Mouse (Mus musculus) monocyte, adult 5-6 weeks (primary cell): ENCODE data around the gene Tenm4. TPM values are rescaled to one million over a fixed set of nuclear protein-coding genes. Genes with fewer than 3 reads are reported as not detected.

Experiments
- ATAC-seq: fragments of 153-309, 156-312 bp; replicated peaks from 2 replicates; pipeline ENCODE4 v1.8.0; 2017; ENCODE audit warnings: mild to moderate bottlenecking; ENCODE audit not compliant: low TSS enrichment, insufficient number of reproducible peaks, severe bottlenecking, poor library complexity, low FRiP score
- total RNA-seq: library from RNA; stranded (forward); fragments of 200-1000, 200-491, 200-594 nt; gene quantifications from 3 replicates; pipeline ENCODE4 v1.2.3, GENCODE M21; 2017

Tenm4 gene
- total RNA-seq, 1 experiment from 2014 or later = 0.38 TPM

DNA sequence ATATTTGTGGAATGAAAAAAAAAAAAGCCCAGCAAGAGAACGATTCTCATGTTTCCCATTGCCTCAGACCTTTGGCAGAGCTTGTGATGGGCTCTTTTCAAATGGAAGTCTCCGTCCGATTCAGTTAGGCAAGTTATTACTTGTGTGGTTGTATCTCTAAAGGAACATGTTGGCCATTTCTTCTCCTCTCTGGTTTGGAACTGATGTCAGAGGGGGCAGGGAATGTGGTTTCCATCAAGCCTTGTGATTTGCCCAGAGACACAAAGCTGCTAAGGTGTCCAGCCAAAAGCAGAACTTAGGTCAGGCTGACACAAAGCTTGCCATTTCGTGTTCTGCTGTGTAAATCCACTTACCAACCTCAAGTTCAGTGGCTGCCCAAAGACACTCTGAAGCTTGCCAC is 10.7 kb downstream of the Tenm4 start:
- no peak for ATAC-seq

DNA sequence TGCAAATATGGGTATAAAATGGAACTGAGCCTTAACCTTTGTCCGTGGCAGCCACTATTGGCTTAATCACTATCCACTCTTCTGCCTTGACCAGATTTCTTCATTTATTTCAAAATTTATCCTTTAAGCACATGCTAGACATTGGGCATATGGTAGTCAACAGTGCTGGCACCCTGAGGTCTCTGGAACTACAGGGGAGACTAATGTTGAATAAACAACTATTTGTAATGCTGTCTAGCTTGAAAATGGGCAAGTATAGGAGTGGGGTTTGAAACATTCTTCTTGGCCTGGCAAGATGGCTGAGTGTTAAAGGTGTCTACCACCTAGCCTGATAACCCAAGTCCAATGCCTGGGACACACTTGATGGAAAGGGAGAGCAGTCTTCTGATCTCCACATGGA is 12.1 kb downstream of the Tenm4 start:
- no peak for ATAC-seq

DNA sequence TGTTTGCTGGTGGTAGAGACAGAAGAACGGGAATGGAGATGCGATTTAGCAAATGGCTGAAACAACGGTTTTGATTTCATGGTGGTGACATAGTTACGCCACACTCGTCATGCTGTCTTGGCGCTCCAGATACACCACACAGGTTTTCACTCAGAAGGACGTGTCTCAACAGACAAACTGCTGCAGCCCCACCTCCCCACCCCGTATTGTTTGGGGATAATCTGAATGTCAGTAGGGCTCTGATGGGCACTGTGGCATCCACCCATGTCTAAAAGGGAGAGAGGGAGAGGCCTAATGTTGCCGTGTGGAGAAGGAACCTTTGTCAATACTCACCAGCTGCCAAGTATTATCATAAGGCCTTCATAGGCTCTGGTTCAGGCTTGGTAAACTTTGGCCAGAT is 14.4 kb downstream of the Tenm4 start:
- no peak for ATAC-seq

DNA sequence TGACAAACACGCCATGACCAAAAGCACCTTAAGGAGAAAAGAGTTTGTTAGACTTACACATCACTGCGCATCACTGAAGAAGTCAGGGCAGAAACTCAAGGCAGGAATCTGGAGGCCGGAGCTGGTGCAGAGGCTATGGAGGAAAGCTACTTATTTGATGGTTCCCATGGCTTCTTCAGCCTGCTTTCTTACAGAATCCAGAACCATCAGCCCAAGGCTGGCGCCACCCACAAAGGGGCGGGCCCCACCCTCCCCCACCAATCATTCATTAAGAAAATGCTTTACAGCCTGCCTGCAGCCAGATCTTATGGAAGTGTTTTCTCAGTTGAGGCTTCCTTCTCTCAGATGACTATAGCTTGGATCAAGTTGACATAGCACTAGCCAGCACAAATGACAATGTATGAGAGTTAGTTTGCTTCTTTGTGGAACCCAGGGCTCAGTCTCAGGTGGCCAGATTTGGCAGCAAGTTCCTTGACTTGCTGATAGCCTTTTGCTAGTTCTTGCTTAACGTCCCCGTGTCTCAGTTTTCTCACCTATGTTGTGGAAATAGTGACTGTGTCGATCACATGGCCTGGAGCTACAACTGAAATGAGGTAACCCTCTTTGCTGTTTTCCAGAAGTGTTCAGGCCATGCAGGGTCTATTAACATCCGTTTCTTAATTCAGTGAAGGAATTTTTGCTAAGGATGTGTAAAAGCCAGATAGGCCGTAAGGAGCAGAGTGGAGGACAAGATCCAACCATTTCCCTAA is 32.9 kb downstream of the Tenm4 start:
- no peak for ATAC-seq

DNA sequence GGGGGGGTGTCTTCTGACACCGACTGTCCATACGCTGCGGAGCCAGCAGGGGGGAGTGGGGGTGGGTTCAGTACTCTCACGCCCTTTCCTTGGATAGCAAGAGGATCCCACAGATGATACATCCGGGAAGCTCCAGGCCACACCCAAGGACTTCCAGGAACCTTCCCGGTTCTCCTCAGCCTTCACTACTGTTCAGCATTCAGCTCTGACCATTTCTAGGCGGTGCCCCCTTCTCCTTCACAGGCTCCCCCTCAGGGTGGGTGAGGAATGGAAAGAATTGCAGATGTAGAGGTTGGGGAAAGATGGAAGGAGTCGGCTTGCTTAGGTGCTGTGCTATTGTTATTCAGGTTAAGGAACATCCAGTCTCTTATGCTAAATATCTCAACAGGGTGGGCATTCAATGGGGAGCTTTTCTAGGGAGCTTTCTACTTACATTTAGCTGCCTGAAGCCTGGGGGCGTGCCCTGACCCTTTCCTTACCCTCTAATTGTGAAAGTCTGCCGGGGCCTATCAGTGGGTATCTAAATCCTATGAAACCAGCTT is 33.8 kb downstream of the Tenm4 start:
- no peak for ATAC-seq

DNA sequence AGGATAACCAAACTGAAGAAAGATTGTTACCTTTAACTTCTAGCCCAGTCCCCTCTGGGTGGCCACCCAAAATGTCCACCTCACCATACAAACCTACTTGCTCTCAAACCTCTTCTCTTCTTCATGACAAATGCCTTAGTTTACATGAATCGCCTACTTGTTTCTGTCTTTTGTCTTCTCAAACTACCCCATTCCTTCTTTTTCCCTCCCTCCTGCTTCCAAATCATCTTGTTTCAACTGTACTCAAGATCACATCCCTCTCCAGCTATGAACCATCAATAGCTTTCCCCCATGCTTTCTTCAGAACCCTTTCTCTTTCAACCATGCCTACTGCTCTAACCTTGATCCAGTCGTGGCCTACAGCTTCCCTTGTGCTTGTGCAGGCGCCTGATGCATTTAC is 36.0 kb downstream of the Tenm4 start:
- ATAC-seq = no peak

DNA sequence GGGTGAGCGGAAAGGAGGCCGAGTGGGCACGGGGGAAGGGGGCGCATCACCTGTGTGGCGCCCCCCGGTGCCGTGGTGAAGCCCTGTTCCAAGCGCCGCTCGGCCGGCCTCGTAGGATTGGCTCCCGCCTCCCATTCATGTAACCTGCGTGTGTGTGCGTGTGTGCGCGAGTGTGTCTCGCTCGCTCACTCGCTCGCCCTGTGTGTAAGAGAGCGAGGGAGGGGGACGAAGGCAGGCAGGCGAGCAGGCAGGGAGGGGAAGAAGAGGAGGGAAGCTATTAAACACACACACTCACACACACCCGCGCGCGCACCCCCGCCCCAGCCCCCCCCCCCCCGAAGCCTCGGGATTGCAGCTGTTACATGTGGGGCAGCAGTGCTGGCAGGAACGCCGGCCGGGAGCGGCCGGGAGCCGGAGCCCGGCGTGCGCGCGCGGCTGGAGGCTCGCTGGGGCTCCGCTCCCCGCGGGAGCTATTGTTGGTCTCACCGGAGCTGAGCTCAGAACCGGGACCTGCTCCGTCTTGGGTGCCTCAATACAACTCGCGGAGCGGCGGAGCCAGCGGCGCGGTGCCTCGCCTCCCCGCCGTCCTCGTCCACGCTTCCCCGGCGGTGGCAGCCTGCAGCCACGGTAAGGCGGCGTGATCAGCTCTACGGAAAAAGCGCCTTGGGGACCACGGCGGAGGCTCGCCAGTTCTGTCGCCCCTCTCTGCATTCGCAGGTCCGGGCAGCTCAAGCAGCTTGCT is 38.9 kb downstream of the Tenm4 start:
- no peak for ATAC-seq

DNA sequence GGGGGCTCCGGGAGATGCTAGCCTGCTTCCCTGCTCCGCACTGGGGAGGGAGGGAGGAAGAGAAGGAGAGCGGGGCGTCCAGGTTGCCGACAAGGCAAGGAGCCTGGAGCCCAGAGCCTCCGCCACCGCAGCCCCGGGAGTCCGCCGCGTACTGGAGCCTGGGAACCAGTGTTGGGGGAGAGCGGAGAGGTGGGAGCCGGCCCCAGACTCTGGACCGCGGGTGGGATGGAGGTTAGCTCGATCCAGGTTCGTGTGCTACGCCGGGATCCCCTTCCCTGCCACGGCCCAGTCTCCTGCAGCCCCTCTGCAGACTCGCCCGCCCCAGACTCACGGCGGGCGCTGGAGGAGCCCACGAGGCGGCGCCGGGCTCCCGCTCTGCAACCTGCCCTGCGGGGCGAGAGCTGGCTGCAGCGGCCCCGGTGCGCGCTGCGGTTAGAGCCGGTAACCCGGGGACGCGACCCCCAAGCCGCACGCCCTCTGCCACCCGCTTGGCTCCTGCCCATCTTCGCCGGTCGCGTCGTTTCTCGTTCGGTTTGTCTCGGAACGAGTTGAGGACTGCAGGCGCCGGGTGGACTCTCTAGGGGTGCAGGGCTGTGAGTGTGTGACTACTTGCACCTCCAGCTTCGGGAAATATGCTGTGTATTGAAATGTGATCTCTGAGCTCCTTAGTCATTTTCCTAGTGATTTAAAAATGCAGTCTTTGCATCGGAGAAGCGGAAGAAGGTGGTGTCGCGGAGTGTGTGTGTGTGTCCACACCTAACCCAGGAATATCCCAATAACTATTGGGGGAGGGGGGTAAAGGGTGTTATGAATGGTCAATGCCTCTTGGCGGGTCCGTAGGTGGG is 39.7 kb downstream of the Tenm4 start:
- no peak for ATAC-seq

DNA sequence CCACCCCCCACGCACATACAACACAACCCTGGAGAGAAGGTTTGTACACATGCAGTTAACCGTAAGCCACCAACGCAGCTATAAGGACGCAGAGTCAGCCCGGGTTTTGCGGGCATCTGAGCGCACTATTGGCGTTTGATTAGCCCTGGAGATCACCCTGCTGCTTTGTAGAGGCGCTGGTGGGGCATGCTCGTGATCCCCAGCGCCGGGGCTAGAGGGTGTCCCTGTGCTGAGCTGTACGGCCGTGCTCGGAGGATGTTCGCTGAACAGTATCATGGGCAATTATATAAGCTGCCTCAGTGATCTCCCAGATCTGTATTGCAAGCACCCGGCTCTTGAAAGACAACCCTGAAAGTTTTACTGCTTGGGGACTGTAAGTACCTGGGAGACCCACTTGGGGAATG is 40.6 kb downstream of the Tenm4 start:
- no peak for ATAC-seq

DNA sequence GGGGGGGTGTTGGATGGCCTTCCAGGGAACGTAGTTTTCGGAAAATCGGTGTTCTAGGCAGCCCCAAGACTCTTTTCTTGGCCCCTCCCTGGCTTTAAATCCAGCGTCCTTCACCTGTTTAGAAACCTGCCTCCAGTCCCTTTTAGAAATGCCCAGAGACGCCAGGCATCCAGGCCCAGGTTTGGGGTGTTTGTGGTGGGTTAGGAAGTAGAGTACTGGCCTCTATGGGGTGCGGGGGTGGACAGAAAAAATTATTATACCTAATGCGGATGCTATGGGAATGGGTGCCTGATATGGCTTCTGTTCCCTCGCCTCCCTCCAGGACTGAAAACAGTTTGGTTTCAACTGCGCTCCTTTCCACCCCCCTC is 41.2 kb downstream of the Tenm4 start:
- no peak for ATAC-seq

DNA sequence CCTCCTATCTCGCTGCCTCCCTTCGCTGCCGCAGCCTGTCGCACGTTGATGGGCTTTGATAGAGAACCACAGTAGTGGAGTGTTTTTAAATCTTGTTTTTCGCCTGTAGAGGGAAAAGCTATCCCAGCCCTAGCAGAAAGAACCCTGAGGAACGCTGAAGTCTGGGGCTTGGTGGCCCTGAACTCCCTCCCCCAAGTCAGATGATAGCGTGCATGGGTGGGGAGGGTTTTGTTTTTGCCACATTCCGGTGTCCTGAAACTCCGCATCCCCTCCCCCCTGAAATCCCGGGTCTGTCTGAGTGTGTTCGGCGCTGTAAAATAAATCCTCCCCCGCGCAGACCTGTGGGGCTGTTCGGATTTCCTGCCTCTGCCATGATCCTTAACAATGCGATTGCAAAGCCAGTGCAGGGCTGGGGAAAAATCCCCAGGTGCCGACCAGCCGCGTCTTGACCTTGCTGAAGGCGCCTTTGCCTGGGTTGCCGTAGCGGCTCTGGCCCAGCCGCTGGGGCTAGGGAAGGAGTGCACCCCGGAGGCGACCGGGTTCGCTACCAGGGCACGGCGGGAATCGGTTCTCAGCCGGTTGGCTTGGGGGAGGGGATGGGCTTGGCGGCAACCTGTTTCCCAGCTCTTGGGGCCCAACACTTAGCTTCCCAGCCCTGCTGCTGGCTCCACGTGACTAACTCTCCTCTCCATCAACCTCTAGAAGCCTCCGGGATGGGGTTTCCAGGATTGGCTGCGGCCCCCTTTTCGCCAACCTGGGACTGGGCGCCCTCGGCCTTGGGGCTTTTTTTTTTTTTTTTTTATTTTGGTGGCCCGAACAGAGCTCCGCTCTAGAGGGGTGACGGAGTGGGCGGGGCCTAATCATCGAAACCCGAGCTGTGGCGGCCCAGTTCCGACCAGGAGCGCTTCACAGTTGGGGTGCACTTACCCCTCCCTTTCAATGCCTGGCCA is 41.8 kb downstream of the Tenm4 start:
- ATAC-seq = no peak

DNA sequence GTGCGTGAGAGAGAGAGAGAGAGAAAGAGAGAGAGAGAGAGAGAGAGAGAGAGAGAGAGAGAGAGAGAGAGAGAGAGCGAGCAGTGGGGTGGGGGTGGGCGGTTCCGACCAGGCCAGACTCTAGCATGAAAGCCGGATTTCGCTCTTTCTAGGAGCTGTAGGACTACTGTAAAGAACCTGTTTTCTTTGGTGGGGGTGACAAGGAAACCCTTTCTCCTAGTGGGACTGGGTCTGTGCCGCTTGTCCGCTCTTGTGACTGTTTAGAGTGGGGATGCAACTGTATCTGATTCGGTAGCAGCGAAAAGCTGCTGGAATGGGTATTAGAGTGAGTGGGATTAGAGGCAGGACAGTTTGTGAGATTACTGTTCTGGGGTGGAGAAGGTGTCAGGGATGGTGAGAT is 42.7 kb downstream of the Tenm4 start:
- ATAC-seq = no peak

DNA sequence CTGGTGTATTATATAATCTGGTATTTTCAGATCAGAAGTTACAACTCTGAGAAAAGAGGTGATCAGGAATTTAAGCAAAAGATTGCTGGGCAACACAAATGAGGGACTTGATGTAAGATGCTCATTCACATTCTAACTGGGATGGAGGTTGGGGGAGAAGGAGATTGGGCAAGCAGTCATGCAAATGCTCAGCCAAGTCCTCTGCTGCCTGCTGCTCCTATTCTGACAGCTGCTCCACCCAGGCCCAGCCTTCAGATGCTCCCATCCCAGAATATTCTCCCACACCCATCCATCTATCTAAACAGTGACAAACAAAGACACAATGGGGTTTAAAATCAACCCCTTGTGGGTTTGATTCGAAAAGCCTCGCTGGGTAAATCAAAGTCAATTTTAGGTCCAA is 43.8 kb downstream of the Tenm4 start:
- ATAC-seq = no peak

DNA sequence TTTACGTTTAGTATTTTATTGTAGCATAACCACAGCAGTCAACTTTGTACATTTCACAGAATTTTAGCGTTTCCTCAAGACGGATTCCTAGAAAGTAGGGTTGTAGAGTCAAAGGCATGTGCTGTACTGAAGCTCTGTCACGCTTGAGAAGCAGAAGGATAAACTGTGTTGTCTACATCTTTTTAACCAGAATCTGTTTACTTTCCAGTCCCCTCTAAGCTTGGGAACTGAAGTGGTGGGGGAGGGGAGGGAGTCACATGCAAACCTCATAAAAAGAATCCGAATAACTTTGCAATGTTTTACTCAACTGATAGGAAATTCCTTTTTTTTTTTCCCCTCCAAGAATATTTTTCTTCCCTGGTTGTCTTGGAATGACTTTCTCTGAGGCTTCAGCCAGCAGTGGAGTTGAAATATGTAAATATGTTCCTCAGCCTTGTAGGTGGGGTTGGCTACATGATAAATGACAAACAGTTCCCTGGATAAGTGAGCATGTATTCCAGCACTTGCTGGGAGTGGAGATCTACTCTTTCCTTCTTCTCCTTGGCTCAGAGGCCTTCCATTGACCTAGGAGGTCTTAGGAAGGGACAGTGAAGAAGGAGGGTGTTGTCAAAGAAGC is 45.0 kb downstream of the Tenm4 start:
- no peak for ATAC-seq

DNA sequence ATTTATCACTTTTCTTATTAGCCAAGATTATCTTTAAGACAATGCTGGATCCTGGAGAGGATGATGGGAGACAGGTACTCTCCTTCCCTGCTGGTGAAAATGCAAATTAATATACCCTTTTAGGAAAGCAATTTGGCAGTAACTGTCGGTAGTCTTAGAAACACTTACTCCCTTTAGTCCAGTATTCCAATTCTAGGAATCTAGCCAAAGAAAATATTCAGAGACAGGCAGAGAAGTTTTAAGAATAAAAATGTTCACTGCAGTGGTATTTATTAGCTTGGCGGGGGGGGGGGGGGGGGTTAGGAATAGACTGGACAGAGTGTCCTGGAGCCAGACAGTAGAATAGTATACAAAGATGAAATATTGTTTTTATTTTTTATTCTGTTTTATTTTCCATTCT is 48.3 kb downstream of the Tenm4 start:
- no peak for ATAC-seq

DNA sequence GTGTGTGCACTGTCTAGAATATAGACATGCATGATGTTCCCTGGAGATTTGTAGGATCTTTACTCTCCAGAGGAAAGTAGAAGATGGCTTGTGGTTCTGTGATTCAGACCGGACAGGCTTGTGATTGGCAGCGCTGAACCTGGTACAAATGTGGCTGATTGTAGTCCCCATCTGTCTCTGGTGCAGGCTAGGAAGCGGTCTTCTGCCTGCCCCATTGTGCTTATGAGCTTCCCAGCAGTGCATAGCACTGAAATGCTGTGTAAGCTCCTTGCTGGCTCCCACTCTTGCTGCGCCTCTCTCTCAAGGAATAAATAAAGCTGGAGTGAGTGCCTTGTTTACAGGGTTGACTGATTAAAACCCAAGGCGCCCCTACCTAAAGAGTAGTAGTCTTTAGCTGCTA is 49.6 kb downstream of the Tenm4 start:
- ATAC-seq = no peak

DNA sequence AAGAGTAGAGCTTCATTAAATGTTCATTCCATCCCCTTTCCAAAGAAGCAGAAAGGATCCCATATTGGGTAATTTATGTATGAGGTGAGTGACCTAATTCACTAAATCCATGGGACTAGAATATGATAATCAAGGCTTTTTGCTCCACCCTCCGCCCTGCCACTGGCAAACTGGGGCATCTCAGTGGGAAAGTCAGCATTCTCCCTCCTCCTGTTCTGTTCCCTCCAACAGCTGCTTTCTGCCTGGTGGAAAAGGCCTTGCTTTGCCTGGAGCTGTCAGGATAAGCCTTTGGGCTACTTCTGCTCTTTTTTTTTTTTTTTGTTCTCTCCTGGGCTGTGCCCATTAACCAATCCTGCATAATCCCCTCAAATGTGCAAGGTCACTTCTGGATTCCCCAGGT is 51.5 kb downstream of the Tenm4 start:
- ATAC-seq = no peak
